Comparison of ENCODE assay signal across 9 mouse cellular contexts in genomic region chr14:68934611-68935302, GRCm38 (mm10).
DNase-seq lines count a peak whose midpoint lies in the region; ATAC-seq lines count a peak whose summit lies in the region.
"Had no signal": no experiment of that assay in that cellular context is flagged by ENCODE, and none has a peak within 500 bp of the region (broad histone marks: within the 10 kb centered on the region; RNA-seq: fewer than 3 reads in every experiment).

No protein-coding gene starts in this region.

- no peak overlapping the region for H3K4me3 ChIP-seq in heart, embryonic 11.5 days (ENCODE audit: low read depth, low read length)
- no peak overlapping the region for H3K4me3 ChIP-seq in embryonic facial prominence, embryonic 12.5 days
- no peak overlapping the region for H3K4me3 ChIP-seq in hindbrain, embryonic 15.5 days
- H3K4me3 ChIP-seq: megakaryocyte, embryonic 14.5 days had no signal

- 31% methylated on average over 12 of the region's 12 CpGs for WGBS in heart, embryonic 11.5 days (ENCODE audit: insufficient replicate concordance)
- WGBS in embryonic facial prominence, embryonic 12.5 days: 13% methylated on average over 12 of the region's 12 CpGs
- whole genome bisulfite sequencing in hindbrain, embryonic 15.5 days: 9% methylated on average over 12 of the region's 12 CpGs

- peaks cover 5% of the 10 kb centered on the region; the same call in 1 of the 2 replicates for H3K4me1 ChIP-seq in heart, embryonic 11.5 days (ENCODE audit: control insufficient read depth, insufficient read depth, low read length)
- H3K4me1 ChIP-seq in embryonic facial prominence, embryonic 12.5 days: peaks cover 14% of the 10 kb centered on the region
- H3K4me1 ChIP-seq in hindbrain, embryonic 15.5 days (replicated peaks): peaks cover 17% of the 10 kb centered on the region
- H3K4me1 ChIP-seq: megakaryocyte, embryonic 14.5 days had no signal

- intact Hi-C loops in left cerebral cortex, postnatal 25 days (cut with DNase I): loop anchor here (1.0 kb wide), 1 partner anchor 39 kb away; no protein-coding TSS in a partner anchor

- H3K4me2 ChIP-seq in heart, embryonic 11.5 days: peak overlapping the region; percentile 11
- peak overlapping the region; percentile 41 for H3K4me2 ChIP-seq in embryonic facial prominence, embryonic 12.5 days (replicated peaks)
- H3K4me2 ChIP-seq in hindbrain, embryonic 15.5 days: peak overlapping the region; percentile 36

- ATAC-seq in heart, embryonic 11.5 days (replicated peaks; ENCODE audit: insufficient number of reproducible peaks, low FRiP score, low TSS enrichment): no peak; the same call in 1 of the 2 replicates
- peak; percentile 92 for ATAC-seq in embryonic facial prominence, embryonic 12.5 days (ENCODE audit: insufficient number of reproducible peaks, insufficient read depth, low FRiP score, low TSS enrichment)
- ATAC-seq in hindbrain, embryonic 15.5 days (ENCODE audit: low FRiP score, low read depth): peak; percentile 85
- no peak for ATAC-seq in megakaryocyte, adult 5-6 weeks (ENCODE audit: poor library complexity, severe bottlenecking)

- no peaks in the 10 kb centered on the region for H3K27me3 ChIP-seq in heart, embryonic 11.5 days (ENCODE audit: control insufficient read depth, insufficient read depth, low read length)
- H3K27me3 ChIP-seq in embryonic facial prominence, embryonic 12.5 days: no peaks in the 10 kb centered on the region
- no peaks in the 10 kb centered on the region for H3K27me3 ChIP-seq in hindbrain, embryonic 15.5 days
- H3K27me3 ChIP-seq: megakaryocyte, embryonic 14.5 days had no signal

- no peaks in the 10 kb centered on the region for H3K9me3 ChIP-seq in heart, embryonic 11.5 days (replicated peaks; ENCODE audit: control insufficient read depth, low read length)
- H3K9me3 ChIP-seq in embryonic facial prominence, embryonic 12.5 days: 0 out of 2 replicates have a peak, but pooled peaks cover 4% of the 10 kb centered on the region
- no peaks in the 10 kb centered on the region for H3K9me3 ChIP-seq in hindbrain, embryonic 15.5 days

- no peaks in the 10 kb centered on the region for H3K36me3 ChIP-seq in heart, embryonic 11.5 days (ENCODE audit: control insufficient read depth, insufficient read depth, low read length)
- no peaks in the 10 kb centered on the region for H3K36me3 ChIP-seq in embryonic facial prominence, embryonic 12.5 days
- H3K36me3 ChIP-seq in hindbrain, embryonic 15.5 days: no peaks in the 10 kb centered on the region

- no peak overlapping the region for H3K9ac ChIP-seq in heart, embryonic 11.5 days (ENCODE audit: low read depth, low read length)
- H3K9ac ChIP-seq in embryonic facial prominence, embryonic 12.5 days: no peak overlapping the region
- H3K9ac ChIP-seq in hindbrain, embryonic 15.5 days: no peak overlapping the region

- H3K27ac ChIP-seq in heart, embryonic 11.5 days (ENCODE audit: low read depth, low read length): no peak overlapping the region
- 0 out of 2 replicates have a peak overlapping the region, but pooled peaks have one; percentile 23 for H3K27ac ChIP-seq in embryonic facial prominence, embryonic 12.5 days
- peak overlapping the region; percentile 61 for H3K27ac ChIP-seq in hindbrain, embryonic 15.5 days (replicated peaks)

- DNase-seq in heart, adult 8-10 months (ENCODE audit: low spot score): no peak
- DNase-seq in left cerebral cortex, postnatal 25 days (ENCODE audit: low spot score in 2 of 2): peak; percentile 61 to 91
- DNase-seq in ovary, postnatal 10 days (ENCODE audit: low spot score): peak; percentile 21
- DNase-seq in adrenal gland, adult 18-20 months (ENCODE audit: low spot score in 2 of 2): no peak

Comparison
In these comparisons a context has a peak if more than half of its experiments do, and no peak if none do; other contexts are left out.
1. ATAC-seq: peak in embryonic facial prominence, embryonic 12.5 days (single experiment) and hindbrain, embryonic 15.5 days (single experiment); none in heart, embryonic 11.5 days (single experiment) and megakaryocyte, adult 5-6 weeks (single experiment).
2. DNase-seq: peak in left cerebral cortex, postnatal 25 days (2 of 2) and ovary, postnatal 10 days (single experiment); none in heart, adult 8-10 months (single experiment) and adrenal gland, adult 18-20 months (0 of 2).
3. Peak in every context shown above with its lines, with median percentiles within 50 percentile points of each other: H3K4me2 ChIP-seq.